Mouse (Mus musculus) embryonic fibroblast, embryonic 13.5 days (primary cell): ENCODE measurements around the gene Jak1.

Source experiments
- CTCF ChIP-seq: IDR thresholded peaks from 2 replicates; pipeline ENCODE4 v1.5.1; 2011; ENCODE audit warnings: mild to moderate bottlenecking, control low read depth, low read length, moderate library complexity, borderline replicate concordance; ENCODE audit not compliant: insufficient read depth
- POLR2A ChIP-seq: IDR thresholded peaks from 2 replicates; pipeline ENCODE4 v1.6.1; 2011; ENCODE audit warnings: low read depth, mild to moderate bottlenecking, control low read depth, low read length, moderate library complexity

DNA sequence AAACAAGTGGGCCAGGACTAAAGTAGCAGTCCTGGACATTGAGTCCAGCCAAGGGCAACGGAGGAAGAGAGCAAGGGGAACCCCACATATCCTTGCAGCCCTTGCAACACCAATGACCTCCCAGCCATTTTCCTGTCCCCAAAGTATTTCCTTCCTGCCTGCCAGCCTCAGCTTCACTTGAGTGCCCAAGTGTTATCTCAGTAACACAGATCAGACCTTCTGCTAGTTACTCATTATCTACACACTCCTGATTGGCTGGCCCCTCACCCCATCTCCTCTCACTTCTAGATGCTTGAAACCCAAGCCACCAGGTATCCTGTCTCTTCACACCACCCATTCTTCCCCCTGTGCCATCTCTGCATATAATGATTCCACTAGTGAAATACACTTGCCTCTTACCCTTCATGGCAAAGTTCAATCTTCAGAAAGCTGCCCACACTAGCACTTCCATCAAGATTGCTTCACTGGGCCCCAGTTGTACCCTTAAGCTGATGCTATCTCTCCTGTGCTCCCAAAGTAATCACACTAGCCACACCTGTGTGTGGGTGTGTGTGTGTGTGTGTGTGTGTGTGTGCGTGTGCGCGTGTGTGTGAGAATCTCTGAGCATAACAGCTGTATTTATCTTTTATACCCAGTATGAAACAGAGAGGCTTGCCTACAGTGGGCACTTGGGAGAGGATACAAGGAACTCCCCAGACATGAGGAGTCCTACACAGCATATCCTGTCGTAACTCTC, 72.7 kb downstream of the Jak1 start:
- TF ChIP-seq CTCF (no peak), POLR2A (no peak)
